Mouse (Mus musculus) monocyte, adult 59 days (primary cell): ENCODE measurements around the gene Adrb1. TPM values are rescaled to one million over a fixed set of nuclear protein-coding genes. Genes with fewer than 3 reads are reported as not detected.

Experiments
- total RNA-seq, 2 experiments: library from RNA; stranded (reverse); gene quantifications; one replicate each; pipeline ENCODE4 v1.2.4; 2023

The Adrb1 gene
- total RNA-seq = 10 to 100 TPM; 30.3 to 35.2 TPM

DNA sequence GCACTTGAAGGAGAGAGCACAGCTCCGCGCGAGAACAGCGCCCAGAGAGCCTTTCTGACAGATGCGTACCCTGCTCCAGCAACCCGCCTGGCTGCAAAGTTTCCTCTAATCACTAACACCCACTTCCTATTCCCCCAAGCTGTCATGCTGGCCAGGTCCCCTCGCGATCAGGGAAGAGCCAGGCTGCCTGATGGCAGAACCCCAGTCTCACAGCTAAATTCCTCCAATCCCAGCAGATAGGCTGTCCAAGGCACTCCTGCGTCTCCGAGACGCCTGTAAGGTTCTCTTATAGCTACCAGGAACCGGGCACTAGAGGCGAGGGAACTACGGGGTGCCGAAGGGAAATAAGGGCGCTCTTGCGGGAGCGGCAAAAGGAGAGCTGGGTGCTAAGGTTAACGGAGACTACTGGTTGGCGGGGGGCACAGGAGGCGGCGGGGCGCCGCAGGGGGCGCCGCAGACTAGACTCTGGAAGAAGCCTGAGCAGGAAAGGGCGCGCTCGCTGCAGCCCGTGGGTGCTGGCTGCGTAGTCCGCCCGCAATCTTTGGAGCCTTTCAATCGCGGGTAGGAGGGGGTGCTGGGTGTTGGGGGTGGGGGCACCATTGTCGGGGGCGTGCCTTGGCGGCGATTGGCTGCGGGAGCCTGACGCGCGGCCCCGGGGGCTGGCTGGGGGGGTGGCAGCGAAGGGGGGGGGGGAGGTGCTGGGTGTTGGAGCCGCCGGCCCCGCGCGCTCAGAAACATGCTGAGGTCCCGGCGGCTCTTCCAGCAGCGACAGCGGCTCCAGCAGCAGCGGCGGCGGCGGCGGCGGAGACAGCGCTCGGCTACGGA, at the start of gene Adrb1:
Gene Adrb1 (plus strand): TSS at position 813 of the 825 bp plus-strand sequence.

Other genes with a start within 250 kb of the Adrb1 start
- 10 to 100 TPM; 12.6 to 13.1 TPM for gene Dclre1a, start 174.0 kb upstream of the Adrb1 start, total RNA-seq
- 10 to 100 TPM; 26.6 TPM for gene Nhlrc2, start 173.9 kb upstream of the Adrb1 start, total RNA-seq
- gene Ccdc186, start 100.0 kb downstream of the Adrb1 start, total RNA-seq = 10 to 100 TPM; 31.2 to 33.0 TPM
- gene Tdrd1, start 104.0 kb downstream of the Adrb1 start, total RNA-seq = not detected
- not detected for gene Vwa2, start 152.1 kb downstream of the Adrb1 start, total RNA-seq